Mouse (Mus musculus) layer of hippocampus, postnatal 14 days (tissue): ENCODE results near the gene Rnf182. TPM values are rescaled to one million over a fixed set of nuclear protein-coding genes. Genes with fewer than 3 reads are reported as not detected.

Experiments
- DNase-seq, 2 experiments: peaks; one replicate each; pipeline ENCODE4 v3.0.0; 2021 to 2022; ENCODE audit warnings: low spot score in 2 of 2, mixed read lengths in 1 of 2
- long read RNA-seq, 2 experiments: library from polyadenylated mRNA; stranded (forward); transcript quantifications; one replicate each; pipeline ENCODE4 v2.0.0; 2021
- total RNA-seq, 2 experiments: library from RNA; stranded (reverse); gene quantifications; 2 replicates each; pipeline ENCODE4 v1.2.3; 2021

Rnf182 gene
- total RNA-seq, result 10 to 100 TPM; 37.3 to 41.8 TPM
- long read RNA-seq, experiment 1, transcript Rnf182-201 (2 exons, 3,544 nt), result major isoform, 10 of 20 reads
- long read RNA-seq, experiment 1, partial matches to known transcripts, result 7 of 20 reads
- long read RNA-seq, experiment 1, other reads (novel, unspliced or antisense), result 3 of 20 reads
- long read RNA-seq, experiment 2, transcript Rnf182-201 (2 exons, 3,544 nt), result major isoform, 15 of 29 reads
- long read RNA-seq, experiment 2, partial matches to known transcripts, result 0 of 29 reads
- long read RNA-seq, experiment 2, other reads (novel, unspliced or antisense), result 13 of 29 reads

DNA sequence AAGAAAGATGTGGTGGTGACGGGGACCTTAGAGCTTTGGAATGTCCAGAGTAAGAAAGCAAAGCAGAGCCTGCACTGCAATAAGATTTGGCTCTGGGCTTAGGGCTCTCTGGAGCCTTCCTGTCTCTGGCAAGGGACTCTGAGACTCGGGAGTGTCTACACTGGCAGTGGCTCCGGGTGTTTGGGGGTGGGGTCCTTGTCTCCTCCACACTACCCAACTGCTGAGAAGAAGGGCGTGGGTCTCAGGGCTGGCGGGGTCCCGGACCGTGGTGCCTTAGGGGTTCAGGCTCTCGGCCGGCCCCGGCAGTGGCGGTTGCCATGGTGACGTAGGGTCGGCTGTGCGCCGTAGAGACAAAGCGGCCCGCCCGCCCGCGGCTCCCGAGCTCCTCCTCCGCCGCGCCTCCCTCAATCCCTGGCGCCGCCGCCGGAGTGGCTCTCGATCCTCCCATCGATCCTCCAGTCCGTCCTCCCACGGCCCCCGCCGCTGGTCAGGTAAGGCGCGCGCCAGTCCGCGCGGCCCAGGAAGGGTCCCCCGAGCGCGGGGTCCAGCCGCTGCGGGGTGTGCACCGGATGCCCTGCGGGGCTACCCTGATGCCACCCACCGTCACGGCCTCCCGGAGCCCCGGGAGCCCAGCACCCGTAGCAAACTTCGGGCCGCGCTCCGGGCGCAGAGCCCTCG is at the start of gene Rnf182:
Gene Rnf182 (plus strand): TSS at position 134 of the 678 bp plus-strand sequence.
- DNase-seq, result peak; percentile 77 to 79

- DNase-seq, result no peak
These were observed 49.3 kb upstream of the Rnf182 start for GRCm38 (mm10) chr13:43566184-43566583.

- no peak for DNase-seq
These were observed 48.2 kb upstream of the Rnf182 start for GRCm38 (mm10) chr13:43567141-43567891.

DNA sequence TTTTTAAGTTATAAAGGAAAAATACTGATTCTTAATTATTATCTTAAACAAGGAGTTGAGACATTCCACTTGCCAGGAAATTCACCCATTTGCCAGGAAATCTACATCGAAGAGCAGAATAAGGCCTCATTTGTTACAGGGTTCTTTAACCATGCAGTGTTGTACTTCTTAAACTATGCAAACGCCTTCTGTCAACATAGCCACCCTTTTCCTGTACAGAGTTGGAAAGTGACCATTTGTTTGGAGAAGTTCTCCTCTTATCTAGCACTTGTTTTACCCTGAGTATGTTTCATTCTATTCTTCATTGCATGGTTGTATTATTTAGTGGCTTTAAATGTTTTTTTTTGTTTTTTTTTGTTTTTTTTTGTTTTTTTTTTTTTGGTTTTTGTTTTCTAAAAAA is 41.5 kb upstream of the Rnf182 start:
- DNase-seq, result no peak

GRCm38 (mm10) chr13:43575431-43575830 is 40.1 kb upstream of the Rnf182 start:
- no peak for DNase-seq

GRCm38 (mm10) chr13:43577254-43577653 is 38.3 kb upstream of the Rnf182 start:
- DNase-seq, result no peak

GRCm38 (mm10) chr13:43577766-43578165 is 37.7 kb upstream of the Rnf182 start:
- DNase-seq, result no peak

DNA sequence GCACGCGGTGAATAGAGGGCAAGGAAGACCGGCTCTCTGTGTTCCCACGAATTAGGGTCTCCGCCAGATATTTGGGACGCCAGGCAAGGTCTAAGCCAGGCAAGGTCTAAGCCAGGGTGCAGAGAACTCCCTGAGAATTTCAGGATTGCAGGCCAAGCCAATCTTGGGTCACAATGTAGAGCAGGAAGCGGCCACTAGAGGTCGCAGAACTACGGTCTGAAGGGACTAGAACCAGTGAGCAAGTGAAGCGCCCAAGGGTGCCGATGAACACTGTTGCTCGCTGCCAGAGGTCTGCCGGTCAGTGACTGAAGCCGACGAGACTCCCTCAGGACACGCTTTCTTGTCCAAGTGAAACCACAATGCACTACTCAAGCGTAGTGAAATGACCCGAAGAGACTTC is 35.8 kb upstream of the Rnf182 start:
- DNase-seq, result peak in 1 of 2 experiments; percentile 65

DNA sequence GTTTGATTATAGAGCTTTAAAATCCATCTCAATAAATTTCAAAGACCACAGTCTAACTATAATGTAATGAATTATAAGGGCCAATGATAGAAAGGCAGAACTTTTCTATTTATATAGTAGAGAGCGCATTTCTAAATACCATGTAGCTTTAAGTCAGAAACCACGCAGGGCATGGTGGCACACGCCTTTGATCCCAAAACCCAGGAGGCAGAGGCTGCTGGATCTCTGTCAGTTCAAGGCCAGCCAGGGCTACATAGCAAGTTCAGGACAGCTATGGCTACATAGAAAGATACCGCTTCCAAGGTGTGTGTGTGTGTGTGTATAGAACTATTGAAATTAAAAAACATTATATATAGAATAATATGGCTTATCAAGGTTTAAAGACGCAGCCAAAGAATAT is 34.8 kb upstream of the Rnf182 start:
- no peak for DNase-seq

GRCm38 (mm10) chr13:43582961-43583360 is 32.5 kb upstream of the Rnf182 start:
- DNase-seq, result no peak

DNA sequence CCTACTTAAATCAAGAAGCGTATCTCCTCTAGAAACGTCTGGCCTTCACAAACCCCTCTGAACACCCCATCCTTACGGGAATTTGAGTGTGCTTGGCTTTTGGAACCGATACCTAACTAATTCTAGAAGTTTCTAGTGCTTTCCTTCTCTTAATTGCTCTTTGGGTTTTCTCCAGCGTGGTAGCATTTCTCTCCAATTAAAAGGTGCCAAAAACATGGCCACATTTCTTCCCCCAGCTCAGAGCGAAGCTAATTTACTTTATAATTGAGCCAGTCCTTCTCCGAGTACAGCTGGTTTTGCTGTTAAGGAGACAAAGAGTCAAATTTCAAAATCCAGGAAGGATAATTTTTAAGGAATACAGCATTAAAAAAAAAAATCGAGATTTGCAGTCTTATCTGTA is 32.0 kb upstream of the Rnf182 start:
- peak in 1 of 2 experiments; percentile 76 for DNase-seq

DNA sequence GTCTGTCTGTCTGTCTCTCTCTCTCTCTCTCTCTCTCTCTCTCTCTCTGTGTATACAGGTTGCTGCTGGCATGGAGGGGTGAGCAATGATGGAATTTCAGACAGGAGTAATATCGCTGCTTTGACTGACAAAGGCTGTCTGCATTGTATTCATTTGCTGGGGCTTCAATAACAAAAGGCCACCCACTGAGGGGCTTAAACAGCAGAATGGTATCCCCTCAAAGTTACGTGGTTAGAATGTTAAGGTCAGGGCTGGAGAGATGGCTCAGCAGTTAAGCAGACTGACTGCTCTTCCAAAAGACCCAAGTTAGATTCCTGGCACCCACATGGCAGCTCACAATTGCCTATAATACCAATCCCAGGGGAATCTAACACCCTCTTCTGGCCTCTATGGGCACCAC is 30.2 kb upstream of the Rnf182 start:
- DNase-seq, result no peak

DNA sequence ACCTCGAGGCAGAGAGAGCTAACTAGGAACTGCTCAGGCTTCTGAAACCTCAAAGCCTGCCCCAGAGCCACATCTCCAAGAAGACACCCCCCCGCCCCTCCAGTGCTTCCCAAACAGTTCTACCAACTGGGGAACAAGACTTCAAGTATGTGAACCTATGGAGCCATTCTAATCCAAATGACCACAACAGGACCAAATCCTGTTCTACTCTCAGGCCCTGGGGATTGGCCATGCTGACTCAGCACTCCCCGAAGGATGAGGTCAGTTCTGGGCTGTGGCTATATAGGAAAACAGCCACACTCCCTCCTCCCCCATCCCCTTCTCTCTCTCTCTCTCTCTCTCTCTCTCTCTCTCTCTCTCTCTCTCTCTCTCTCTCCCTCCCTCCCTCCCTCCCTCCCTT is 28.5 kb upstream of the Rnf182 start:
- no peak for DNase-seq

DNA sequence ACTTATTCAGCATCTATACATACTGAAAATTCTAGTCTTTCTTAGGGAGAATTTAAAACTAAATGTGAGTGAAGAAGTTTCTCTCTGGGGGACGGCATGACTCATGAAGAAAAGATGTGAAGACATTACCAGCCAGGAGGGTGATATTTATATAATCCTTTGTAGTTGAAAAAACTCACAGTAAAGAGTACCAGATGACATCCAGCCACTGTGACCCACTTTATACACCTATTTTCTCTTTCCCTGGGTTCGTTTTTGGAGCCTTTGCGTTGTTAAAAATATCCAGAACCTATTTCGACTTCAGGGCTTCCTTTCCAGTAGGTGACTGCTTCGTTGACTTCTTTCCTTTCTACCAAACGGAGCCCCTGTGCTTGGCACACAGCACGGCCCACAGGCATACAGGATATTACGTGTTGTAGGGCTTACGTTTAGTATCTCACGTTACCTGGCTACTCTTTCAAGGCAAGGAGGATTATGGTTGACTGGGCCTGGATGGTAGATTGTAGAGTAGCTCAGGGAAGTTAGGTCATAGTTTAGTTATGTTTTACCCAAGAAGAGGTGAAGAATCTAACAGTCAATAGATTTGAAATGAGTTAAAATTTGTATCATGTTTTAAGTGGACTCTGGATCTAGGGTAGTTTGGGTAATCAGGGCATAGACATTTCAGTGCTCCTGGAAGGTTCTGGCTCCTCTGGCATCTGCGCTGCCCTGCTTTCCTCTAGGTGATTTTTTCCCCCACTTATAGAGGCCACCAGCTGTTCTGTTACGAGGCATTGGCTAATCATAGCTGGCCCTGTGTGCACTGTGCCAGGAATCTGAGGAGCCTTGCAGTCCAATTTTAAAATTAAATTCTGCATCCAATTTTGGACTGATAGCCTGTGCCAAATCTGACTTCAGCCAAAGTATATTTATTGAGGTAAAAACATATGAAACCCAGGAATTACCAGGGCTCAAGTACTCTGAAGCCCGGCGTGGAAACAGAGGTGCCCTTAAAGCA is 27.4 kb upstream of the Rnf182 start:
- DNase-seq, result no peak

DNA sequence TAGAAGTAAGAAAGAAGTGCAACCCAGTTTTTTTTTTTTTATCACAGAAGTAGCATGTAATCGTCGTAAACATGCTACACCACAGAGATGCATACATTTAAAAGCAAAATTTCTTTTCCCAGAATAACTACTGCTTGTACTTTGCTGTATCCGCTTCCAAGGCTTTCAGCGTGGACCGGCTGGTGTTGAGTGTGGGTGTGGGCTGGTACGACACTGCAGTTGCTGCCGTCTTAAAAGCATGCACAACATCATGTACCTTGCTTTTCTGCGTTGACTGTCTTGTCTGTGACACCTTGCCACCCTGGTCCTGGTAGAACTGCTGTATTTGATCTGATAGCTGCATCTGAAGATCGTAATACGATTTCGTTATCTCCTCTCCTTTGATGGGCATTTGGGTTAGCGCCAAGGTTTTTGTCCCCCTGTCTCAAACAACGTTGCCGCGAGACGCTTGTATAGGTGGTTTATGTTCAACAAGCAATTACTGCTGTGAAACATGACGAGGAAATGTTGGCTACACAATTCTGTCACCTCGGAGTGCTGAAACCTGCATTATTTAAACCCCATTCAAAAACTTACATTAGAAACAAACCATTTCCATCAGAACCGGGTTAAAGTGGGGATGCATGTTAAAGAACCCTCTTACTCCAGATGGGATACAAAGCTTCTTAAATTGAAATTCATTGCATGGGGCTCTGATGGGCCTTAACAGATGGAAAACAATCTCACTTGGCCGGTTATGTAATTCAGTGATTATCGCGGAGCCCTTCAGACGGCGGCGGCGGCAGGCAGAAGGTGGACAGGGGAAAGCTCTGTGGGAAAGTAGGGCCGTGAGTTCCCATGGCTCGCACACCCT is 23.5 kb upstream of the Rnf182 start:
- no peak for DNase-seq

DNA sequence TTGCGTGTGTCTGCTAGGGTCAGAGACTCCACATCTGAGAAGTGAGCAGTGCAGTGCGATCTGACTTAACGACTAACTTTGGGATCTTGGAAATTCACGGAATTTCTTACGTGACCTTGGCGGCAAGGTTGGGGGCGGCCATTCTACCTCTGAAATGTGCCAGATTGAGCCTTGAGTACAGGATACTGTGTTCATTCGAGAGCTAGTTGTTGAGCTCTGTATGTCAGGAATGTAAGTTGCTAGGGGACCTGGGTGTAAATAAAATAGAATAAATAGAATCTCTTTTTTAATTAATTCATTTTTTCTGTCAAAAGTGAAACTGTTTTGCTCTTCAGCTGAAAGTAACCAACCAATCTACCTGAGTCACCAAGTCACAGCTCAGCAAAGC is 22.8 kb upstream of the Rnf182 start:
- no peak for DNase-seq

DNA sequence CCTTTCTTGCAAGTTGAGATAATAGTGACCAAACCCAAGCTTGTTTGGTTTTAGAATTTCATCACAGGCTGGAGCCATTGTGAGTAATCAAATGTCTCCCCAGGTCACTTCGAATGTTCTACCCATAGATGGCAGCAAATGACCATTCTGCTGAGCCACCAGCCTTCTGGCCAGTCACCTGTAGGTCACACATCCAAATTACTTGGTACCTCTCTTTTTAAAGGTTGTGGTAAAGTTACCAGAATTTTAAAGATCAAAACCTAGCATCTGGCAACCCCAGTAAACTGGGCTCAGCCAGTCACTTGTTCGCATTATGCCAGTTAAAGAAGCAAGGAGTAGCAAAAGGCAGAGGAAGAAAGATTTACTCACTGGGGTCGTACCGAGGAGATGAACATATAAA is 19.6 kb upstream of the Rnf182 start:
- DNase-seq, result peak in 1 of 2 experiments; percentile 75

- DNase-seq, result no peak
These were observed 14.5 kb upstream of the Rnf182 start for GRCm38 (mm10) chr13:43600967-43601366.

GRCm38 (mm10) chr13:43602440-43602839 is 13.1 kb upstream of the Rnf182 start:
- DNase-seq, result no peak

- DNase-seq, result no peak
These were observed 12.5 kb upstream of the Rnf182 start for GRCm38 (mm10) chr13:43603042-43603441.
